15 mouse cellular contexts compared by ENCODE assay signal in the genomic region with DNA sequence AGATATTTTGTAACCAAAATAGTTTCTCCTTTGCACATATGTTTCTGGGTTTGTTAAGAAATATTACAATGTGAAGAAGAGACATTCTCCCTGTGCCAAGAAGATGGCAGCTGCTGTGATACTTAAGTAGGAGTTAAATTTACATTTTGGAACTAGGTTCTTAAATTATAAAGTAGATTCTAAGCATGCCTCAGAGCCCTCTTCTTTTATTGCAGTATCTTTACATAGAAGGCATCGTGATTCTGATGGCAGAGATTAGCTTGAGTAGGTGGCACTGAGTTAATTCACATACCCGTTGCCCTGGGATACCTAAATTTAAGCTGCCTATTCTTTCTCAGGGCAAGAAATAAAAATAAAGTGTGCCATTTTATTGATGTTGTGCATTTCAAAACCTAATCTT.
DNase-seq lines count a peak whose midpoint lies in the region.
"Had no signal": no experiment of that assay in that cellular context is flagged by ENCODE, and none has a peak within 500 bp of the region (broad histone marks: within the 10 kb centered on the region; RNA-seq: fewer than 3 reads in every experiment).

No protein-coding gene starts in this region.

- intact Hi-C loops in left cerebral cortex, postnatal 14 days (cut with DNase I): loop anchor here (10.0 kb wide), 2 partner anchors 419 to 659 kb away; no protein-coding TSS in a partner anchor

- peak; percentile 25 for DNase-seq in layer of hippocampus, adult 11-12 months (ENCODE audit: low spot score)
- DNase-seq in layer of hippocampus, postnatal 10 days (ENCODE audit: low spot score in 2 of 2): no peak
- peak; percentile 22 to 25 for DNase-seq in right cerebral cortex, adult 2 months (ENCODE audit: low spot score in 2 of 2)
- no peak for DNase-seq in right cerebral cortex, postnatal 25 days
- DNase-seq in left cerebral cortex, postnatal 14 days (ENCODE audit: low spot score in 2 of 2): peak; percentile 40 to 70
- no peak for DNase-seq in ovary, postnatal 10 days (ENCODE audit: low spot score)
- no peak for DNase-seq in spleen, postnatal 36 days (ENCODE audit: low spot score in 2 of 2)
- DNase-seq: adrenal gland, postnatal 25 days; cerebellum, adult 9-10 months; gastrocnemius, adult 2 months; heart, postnatal 4 days; kidney, adult 18-20 months; lung, postnatal 4 days; thymus, adult 18-20 months; thymus, postnatal 36 days had no signal

Comparison
In these comparisons a context has a peak if more than half of its experiments do, and no peak if none do; other contexts are left out.
1. DNase-seq: peak in layer of hippocampus, adult 11-12 months (single experiment), right cerebral cortex, adult 2 months (2 of 2) and left cerebral cortex, postnatal 14 days (2 of 2); none in layer of hippocampus, postnatal 10 days (0 of 2), right cerebral cortex, postnatal 25 days (single experiment), ovary, postnatal 10 days (single experiment) and spleen, postnatal 36 days (0 of 2).